9 mouse cellular contexts compared by ENCODE assay signal in the genomic region with DNA sequence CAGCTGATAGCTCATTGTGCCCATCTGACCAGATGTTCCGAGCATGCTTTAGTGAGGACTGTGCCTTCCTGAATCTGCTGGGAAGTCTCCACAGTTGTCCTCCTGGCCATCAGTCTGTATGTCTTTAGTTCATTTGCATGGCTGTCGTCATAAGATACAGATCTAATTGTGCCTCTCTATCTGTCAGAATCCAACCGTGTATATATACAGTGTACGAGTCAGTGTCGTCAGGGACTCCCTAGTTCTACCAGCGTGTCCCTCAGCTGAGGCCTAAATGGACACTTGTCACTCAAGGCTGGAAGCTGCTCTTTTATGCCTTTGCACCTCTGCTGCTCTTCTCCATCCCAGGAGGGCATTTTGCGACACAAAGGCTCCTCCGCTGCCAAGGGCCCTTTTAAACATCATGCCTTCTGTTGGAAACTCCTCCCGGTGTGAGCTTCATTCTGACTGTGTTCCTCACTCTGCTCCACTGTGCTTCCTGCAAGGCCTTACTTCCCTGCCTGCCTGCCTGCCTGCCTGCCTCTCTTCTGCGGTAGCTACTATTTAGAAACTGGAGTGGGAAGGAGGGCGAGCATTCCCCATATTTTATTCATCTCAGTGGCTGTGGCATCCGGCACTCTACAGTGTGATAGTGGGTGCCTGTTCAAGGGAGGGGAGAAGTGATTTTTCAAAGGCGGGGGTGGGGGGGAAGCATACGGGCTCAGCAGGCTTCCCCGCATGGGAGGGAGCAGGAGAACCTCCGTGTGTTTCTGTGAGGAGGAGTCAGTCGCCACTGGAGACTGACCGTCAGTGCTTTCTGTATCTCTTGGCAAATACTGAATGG. TPM values are rescaled to one million over a fixed set of nuclear protein-coding genes. Genes with fewer than 3 reads are reported as not detected.
DNase-seq lines count a peak whose midpoint lies in the region; ATAC-seq lines count a peak whose summit lies in the region.
"Had no signal": no experiment of that assay in that cellular context is flagged by ENCODE, and none has a peak within 500 bp of the region (broad histone marks: within the 10 kb centered on the region; RNA-seq: fewer than 3 reads in every experiment).

No protein-coding gene starts in this region.

- H3K27me3 ChIP-seq in kidney, embryonic 16.5 days (ENCODE audit: insufficient read depth, low read length): no peaks in the 10 kb centered on the region
- H3K27me3 ChIP-seq in forebrain, embryonic 13.5 days: no peaks in the 10 kb centered on the region
- H3K27me3 ChIP-seq in midbrain, embryonic 15.5 days (replicated peaks): no peaks in the 10 kb centered on the region

- peak; percentile 27; the same call in 1 of the 2 replicates for ATAC-seq in kidney, embryonic 16.5 days (ENCODE audit: low FRiP score, low TSS enrichment)
- ATAC-seq in forebrain, embryonic 13.5 days: peak; percentile 57
- ATAC-seq in midbrain, embryonic 15.5 days (replicated peaks): peak; percentile 65
- ATAC-seq in activated CD4-positive, CD25-positive, alpha-beta regulatory T cell, adult 4 months: no peak

- DNase-seq in kidney, postnatal 25 days: no peak
- peak; percentile 26 to 27 for DNase-seq in cerebellum, postnatal 10 days
- DNase-seq in thymus, postnatal 25 days: no peak
- no peak for DNase-seq in thymus, postnatal 14 days

- H3K4me3 ChIP-seq in kidney, embryonic 16.5 days (ENCODE audit: low read length): 0 out of 2 replicates have a peak overlapping the region, but pooled peaks have one; percentile 10
- H3K4me3 ChIP-seq in forebrain, embryonic 13.5 days: no peak overlapping the region
- H3K4me3 ChIP-seq in midbrain, embryonic 15.5 days: no peak overlapping the region

- peak overlapping the region; percentile 42 for H3K4me2 ChIP-seq in kidney, embryonic 16.5 days (replicated peaks; ENCODE audit: low read depth, low read length)
- H3K4me2 ChIP-seq in forebrain, embryonic 13.5 days: peak overlapping the region; percentile 35
- H3K4me2 ChIP-seq in midbrain, embryonic 15.5 days: peak overlapping the region; percentile 26

- peak overlapping the region; percentile 35; the same call in 1 of the 2 replicates for H3K9ac ChIP-seq in kidney, embryonic 16.5 days (replicated peaks; ENCODE audit: low read length)
- H3K9ac ChIP-seq in forebrain, embryonic 13.5 days: peak overlapping the region; percentile 27
- no peak overlapping the region for H3K9ac ChIP-seq in midbrain, embryonic 15.5 days
- H3K9ac ChIP-seq: liver, embryonic 14.5 days had no signal

- no peaks in the 10 kb centered on the region for H3K36me3 ChIP-seq in kidney, embryonic 16.5 days (ENCODE audit: insufficient read depth, low read length)
- H3K36me3 ChIP-seq in forebrain, embryonic 13.5 days (ENCODE audit: poor library complexity, severe bottlenecking): 0 out of 2 replicates have a peak, but pooled peaks cover 9% of the 10 kb centered on the region
- H3K36me3 ChIP-seq in midbrain, embryonic 15.5 days (replicated peaks): no peaks in the 10 kb centered on the region

- H3K27ac ChIP-seq in kidney, embryonic 16.5 days (ENCODE audit: low read length): no peak overlapping the region
- peak overlapping the region; percentile 73 for H3K27ac ChIP-seq in forebrain, embryonic 13.5 days
- H3K27ac ChIP-seq in midbrain, embryonic 15.5 days: peak overlapping the region; percentile 66
- H3K27ac ChIP-seq: liver, embryonic 14.5 days had no signal

- H3K9me3 ChIP-seq in kidney, embryonic 16.5 days (ENCODE audit: low read length): no peaks in the 10 kb centered on the region
- no peaks in the 10 kb centered on the region for H3K9me3 ChIP-seq in forebrain, embryonic 13.5 days (replicated peaks)
- H3K9me3 ChIP-seq in midbrain, embryonic 15.5 days: no peaks in the 10 kb centered on the region

- H3K4me1 ChIP-seq in kidney, embryonic 16.5 days (ENCODE audit: insufficient read depth, low read length): peaks cover 13% of the 10 kb centered on the region
- H3K4me1 ChIP-seq in forebrain, embryonic 13.5 days: peaks cover 56% of the 10 kb centered on the region
- H3K4me1 ChIP-seq in midbrain, embryonic 15.5 days: peaks cover 54% of the 10 kb centered on the region

- 42% methylated on average over 18 of the region's 18 CpGs for WGBS in kidney, embryonic 16.5 days
- 26% methylated on average over 18 of the region's 18 CpGs for WGBS in forebrain, embryonic 13.5 days
- 15% methylated on average over 18 of the region's 18 CpGs for WGBS in midbrain, embryonic 15.5 days

RNA-seq across cellular contexts. Expression of gene Slain1, which starts 29.6 kb away (rescaled TPM):
- 0.71 and 0.99 TPM in 2 replicates for polyA plus RNA-seq in kidney, embryonic 16.5 days (2015; fragmentation: Nextera tagmentation; extraction: Ambion mirVana)
- 11.4 and 14.0 TPM in 2 replicates for polyA plus RNA-seq in forebrain, embryonic 13.5 days (2015; fragmentation: Nextera tagmentation; extraction: Ambion mirVana)
- 21.7 TPM in 2 replicates for polyA plus RNA-seq in midbrain, embryonic 15.5 days (2015; fragmentation: Nextera tagmentation; extraction: Ambion mirVana)
- 10 to 100 TPM; 12.7 to 17.2 TPM for polyA plus RNA-seq in activated CD4-positive, CD25-positive, alpha-beta regulatory T cell, adult 4 months (2017; shearing (Covaris generic))

Comparison
In these comparisons a context has a peak if more than half of its experiments do, and no peak if none do; other contexts are left out.
1. DNase-seq: peak in cerebellum, postnatal 10 days (2 of 2); none in kidney, postnatal 25 days (0 of 2), thymus, postnatal 25 days (single experiment) and thymus, postnatal 14 days (single experiment).
2. Peak in every context shown above with its lines, with median percentiles within 50 percentile points of each other: H3K4me2 ChIP-seq.